Mouse (Mus musculus) T-cell, adult 2 months (primary cell): Measurements from ENCODE around the gene Pex14.
"Not testable (repeated sequence)": the region's sequence is repeated elsewhere in the genome, so short reads cannot be mapped to it uniquely, and the experiment has no call there.

Source experiments
- DNase-seq: peaks from one replicate; pipeline ENCODE4 v3.0.0; 2022; ENCODE audit warnings: low spot score

The Pex14 gene

GRCm38 (mm10) chr4:149099369-149100017, at the start of gene Pex14:
Gene Pex14 (minus strand): TSS chr4:149099876.
- peak; percentile 83 for DNase-seq

- DNase-seq: no peak
Observed at GRCm38 (mm10) chr4:149149196-149149595, 49.5 kb upstream of the Pex14 start.

GRCm38 (mm10) chr4:149148084-149148483, 48.4 kb upstream of the Pex14 start:
- DNase-seq: no peak

GRCm38 (mm10) chr4:149147528-149147927, 47.9 kb upstream of the Pex14 start:
- no peak for DNase-seq

- DNase-seq: no peak
Observed at GRCm38 (mm10) chr4:149145151-149145550, 45.5 kb upstream of the Pex14 start.

GRCm38 (mm10) chr4:149144459-149144858, 44.8 kb upstream of the Pex14 start:
- DNase-seq: peak; percentile 81

- no peak for DNase-seq
Observed at GRCm38 (mm10) chr4:149143594-149143993, 43.9 kb upstream of the Pex14 start.

- DNase-seq: no peak
Observed at GRCm38 (mm10) chr4:149138515-149138914, 38.8 kb upstream of the Pex14 start.

- DNase-seq: peak; percentile 85
Observed at GRCm38 (mm10) chr4:149136982-149137770, 37.5 kb upstream of the Pex14 start, which contains the start of gene Cenps. Gene Cenps (minus strand): TSS chr4:149137629.

- no peak for DNase-seq
Observed at GRCm38 (mm10) chr4:149136116-149136850, 36.6 kb upstream of the Pex14 start.

- no peak for DNase-seq
Observed at GRCm38 (mm10) chr4:149133395-149133794, 33.7 kb upstream of the Pex14 start.

GRCm38 (mm10) chr4:149131789-149132565, 32.3 kb upstream of the Pex14 start:
- no peak for DNase-seq

- DNase-seq: no peak
Observed at GRCm38 (mm10) chr4:149131021-149131752, 31.5 kb upstream of the Pex14 start.

GRCm38 (mm10) chr4:149128467-149128866, 28.8 kb upstream of the Pex14 start:
- DNase-seq: no peak

GRCm38 (mm10) chr4:149126663-149127062, 27.0 kb upstream of the Pex14 start, which contains the start of gene Cort:
Gene Cort (minus strand): TSS chr4:149126763.
- DNase-seq: no peak

- DNase-seq: no peak
Observed at GRCm38 (mm10) chr4:149126115-149126509, 26.4 kb upstream of the Pex14 start.

GRCm38 (mm10) chr4:149125341-149126114, 25.9 kb upstream of the Pex14 start:
- no peak for DNase-seq

GRCm38 (mm10) chr4:149123432-149123831, 23.8 kb upstream of the Pex14 start:
- DNase-seq: no peak

GRCm38 (mm10) chr4:149119978-149120562, 20.4 kb upstream of the Pex14 start:
- DNase-seq: not testable (repeated sequence)
